Mouse (Mus musculus): ENCODE data around the gene Agtr1b. TPM values are rescaled to one million over a fixed set of nuclear protein-coding genes. Genes with fewer than 3 reads are reported as not detected.

Agtr1b gene
- polyA plus RNA-seq (2016; fragmentation: Nextera tagmentation; extraction: Ambion mirVana), result not detected in 2 replicates

GRCm38 (mm10) chr3:20366558-20367522 lies at the start of gene Agtr1b:
TSS of gene Agtr1b (minus strand) at chr3:20367177.
- ATAC-seq (ENCODE audit: insufficient number of reproducible peaks, insufficient read depth, low FRiP score, low TSS enrichment, low read depth), result peak; percentile 82
- Histone ChIP-seq H3K27me3 (no peaks in the 10 kb centered on the region), H3K9me3 (no peaks in the 10 kb centered on the region), H3K36me3 (no peaks in the 10 kb centered on the region), H3K4me3 (replicated peaks) (peak within 1 kb of the TSS; percentile 25), H3K27ac (no peak within 1 kb of the TSS), H3K4me2 (peak within 1 kb of the TSS; percentile 56), H3K4me1 (replicated peaks) (no peaks in the 10 kb centered on the region), H3K9ac (replicated peaks) (peak within 1 kb of the TSS; percentile 51)
- 10% methylated on average over 19 of the region's 19 CpGs for WGBS

- Histone ChIP-seq H3K4me3 (replicated peaks) (no peak overlapping the region), H3K27me3 (no peaks in the 10 kb centered on the region), H3K4me1 (replicated peaks) (no peaks in the 10 kb centered on the region), H3K4me2 (no peak overlapping the region), H3K36me3 (no peaks in the 10 kb centered on the region), H3K9me3 (no peaks in the 10 kb centered on the region), H3K9ac (replicated peaks) (no peak overlapping the region), H3K27ac (no peak overlapping the region)
- ATAC-seq (ENCODE audit: insufficient number of reproducible peaks, insufficient read depth, low FRiP score, low TSS enrichment, low read depth), result no peak
Observed at GRCm38 (mm10) chr3:20353598-20353997, 13.4 kb downstream of the Agtr1b start.

DNA sequence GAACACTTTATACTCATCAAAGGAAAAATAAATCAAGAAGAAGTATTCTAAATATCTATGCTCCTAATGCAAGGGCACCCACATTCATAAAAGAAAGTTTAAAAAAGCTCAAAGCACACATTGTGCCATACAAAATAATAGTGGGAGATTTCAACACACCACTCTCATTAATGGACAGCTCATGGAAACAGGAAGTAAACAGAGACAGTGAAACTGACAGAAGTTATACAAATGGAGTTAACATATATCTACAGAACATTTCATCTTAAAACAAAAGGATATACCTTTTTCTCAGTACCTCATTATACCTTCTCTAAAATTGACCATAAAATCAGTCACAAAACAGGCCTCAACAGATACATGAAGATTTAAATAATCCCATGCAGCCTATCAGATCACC lies 18.8 kb downstream of the Agtr1b start:
- H3K27me3 ChIP-seq, result no peaks in the 10 kb centered on the region

DNA sequence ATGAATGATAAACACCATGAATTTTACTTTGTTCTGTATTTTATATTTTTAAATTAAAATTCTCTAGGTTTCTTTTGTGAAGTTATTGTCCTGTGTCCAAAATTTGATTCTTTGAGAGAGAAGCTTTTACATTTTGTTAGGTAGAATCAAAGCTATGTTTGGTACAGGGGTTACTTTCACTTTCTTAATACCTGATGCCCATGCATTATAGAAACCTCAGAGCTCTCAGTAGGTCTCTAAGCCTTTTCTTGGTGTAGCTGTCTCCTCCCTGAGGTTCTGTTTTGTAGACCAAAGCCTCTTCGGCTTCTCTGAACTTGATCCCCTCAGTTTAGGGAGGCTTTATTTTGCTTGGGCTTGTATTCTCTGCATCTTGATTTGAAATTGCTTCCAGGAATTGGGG lies 26.6 kb downstream of the Agtr1b start:
- no peak for ATAC-seq (ENCODE audit: insufficient number of reproducible peaks, insufficient read depth, low FRiP score, low TSS enrichment, low read depth)
- no peaks in the 10 kb centered on the region for H3K36me3 ChIP-seq
- 94% methylated on average over 1 of the region's 1 CpGs for WGBS
- H3K9ac ChIP-seq (replicated peaks), result no peak overlapping the region
- no peaks in the 10 kb centered on the region for H3K9me3 ChIP-seq
- no peak overlapping the region for H3K27ac ChIP-seq
- no peak overlapping the region for H3K4me2 ChIP-seq
- no peaks in the 10 kb centered on the region for H3K27me3 ChIP-seq
- H3K4me1 ChIP-seq (replicated peaks), result no peaks in the 10 kb centered on the region
- H3K4me3 ChIP-seq (replicated peaks), result no peak overlapping the region

More for the DNA sequence above, 18.8 kb downstream of the Agtr1b start:
- no peak overlapping the region for H3K4me2 ChIP-seq
- no peaks in the 10 kb centered on the region for H3K9me3 ChIP-seq
- no peaks in the 10 kb centered on the region for H3K36me3 ChIP-seq
- no peak overlapping the region for H3K27ac ChIP-seq
- ATAC-seq (ENCODE audit: insufficient number of reproducible peaks, insufficient read depth, low FRiP score, low TSS enrichment, low read depth), result no peak
- no peak overlapping the region for H3K4me3 ChIP-seq (replicated peaks)
- no peak overlapping the region for H3K9ac ChIP-seq (replicated peaks)
- no peaks in the 10 kb centered on the region for H3K4me1 ChIP-seq (replicated peaks)

DNA sequence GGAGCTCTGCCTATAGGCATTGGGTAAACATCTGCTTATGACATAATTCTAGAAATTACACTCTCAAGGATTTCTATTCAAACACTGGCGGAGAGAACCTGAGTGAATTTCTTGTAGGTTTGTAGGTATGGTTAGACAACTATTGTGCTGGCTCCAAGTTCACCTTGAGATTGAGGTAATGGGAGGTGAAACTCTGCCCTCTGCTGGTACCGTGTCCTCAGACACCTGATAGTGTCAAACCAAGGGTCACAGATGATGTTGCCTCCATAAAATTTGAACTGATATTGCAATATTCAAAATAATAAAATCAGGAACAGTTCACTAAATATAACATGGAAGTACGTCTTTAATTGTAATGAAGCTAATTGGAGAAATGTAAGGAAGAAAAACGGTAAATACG lies 32.3 kb downstream of the Agtr1b start:
- 57% methylated on average over 5 of the region's 5 CpGs for WGBS
- Histone ChIP-seq H3K36me3 (no peaks in the 10 kb centered on the region), H3K27me3 (no peaks in the 10 kb centered on the region), H3K4me3 (replicated peaks) (no peak overlapping the region), H3K9me3 (no peaks in the 10 kb centered on the region), H3K4me2 (no peak overlapping the region), H3K4me1 (replicated peaks) (no peaks in the 10 kb centered on the region), H3K9ac (replicated peaks) (no peak overlapping the region), H3K27ac (no peak overlapping the region)
- no peak for ATAC-seq (ENCODE audit: insufficient number of reproducible peaks, insufficient read depth, low FRiP score, low TSS enrichment, low read depth)

DNA sequence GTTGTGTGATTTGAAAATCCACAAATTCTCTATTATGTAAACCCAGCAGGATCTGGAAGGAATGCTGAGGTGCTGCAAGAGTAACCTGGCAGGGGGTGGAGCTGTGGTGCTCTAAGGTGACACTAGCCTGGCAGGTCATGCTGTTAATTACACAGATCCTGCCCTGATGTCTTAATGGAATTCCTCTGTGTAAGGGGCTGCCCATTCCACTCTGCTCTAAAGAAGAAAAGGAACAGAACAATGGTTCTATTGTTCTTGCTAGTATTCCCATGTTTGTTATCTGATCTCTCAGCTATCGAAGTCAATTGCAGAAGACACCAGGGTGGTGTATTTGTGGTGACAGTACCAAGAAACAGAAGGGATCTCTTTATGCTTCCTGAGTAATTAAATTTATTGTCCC lies 49.7 kb downstream of the Agtr1b start:
- no peaks in the 10 kb centered on the region for H3K9me3 ChIP-seq
- no peak overlapping the region for H3K4me2 ChIP-seq
- no peaks in the 10 kb centered on the region for H3K4me1 ChIP-seq (replicated peaks)
- H3K4me3 ChIP-seq (replicated peaks), result no peak overlapping the region
- WGBS, result 45% methylated on average over 1 of the region's 1 CpGs
- no peaks in the 10 kb centered on the region for H3K27me3 ChIP-seq
- H3K36me3 ChIP-seq, result no peaks in the 10 kb centered on the region
- no peak for ATAC-seq (ENCODE audit: insufficient number of reproducible peaks, insufficient read depth, low FRiP score, low TSS enrichment, low read depth)
- no peak overlapping the region for H3K27ac ChIP-seq
- H3K9ac ChIP-seq (replicated peaks), result no peak overlapping the region

- Histone ChIP-seq H3K36me3 (no peaks in the 10 kb centered on the region), H3K4me1 (replicated peaks) (peaks cover 3% of the 10 kb centered on the region)
- WGBS, result 85% methylated on average over 4 of the region's 4 CpGs
Observed at GRCm38 (mm10) chr3:20309142-20309541, 57.8 kb downstream of the Agtr1b start.

DNA sequence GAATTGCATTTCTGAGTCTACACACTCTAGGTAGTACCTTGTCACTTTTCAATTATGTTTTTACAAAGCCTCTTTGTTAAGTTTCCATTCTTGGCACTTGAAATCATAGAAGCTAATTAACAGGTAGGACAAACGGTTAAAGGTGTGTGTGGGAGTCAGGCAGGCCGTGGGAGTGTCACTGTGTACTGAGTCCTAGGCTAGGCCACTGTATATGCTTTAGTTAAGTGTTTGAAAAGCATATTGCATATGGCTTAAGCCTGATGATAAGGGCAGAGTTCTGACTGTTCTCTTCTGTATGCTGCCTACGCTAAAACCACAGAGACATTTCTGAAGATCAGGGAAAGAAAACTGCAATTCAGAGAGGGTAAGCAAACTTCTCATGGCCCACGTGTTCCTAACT lies 59.7 kb downstream of the Agtr1b start:
- ATAC-seq (ENCODE audit: insufficient number of reproducible peaks, insufficient read depth, low FRiP score, low TSS enrichment, low read depth), result no peak
- Histone ChIP-seq H3K36me3 (no peaks in the 10 kb centered on the region), H3K9me3 (no peaks in the 10 kb centered on the region), H3K4me1 (replicated peaks) (peaks cover 3% of the 10 kb centered on the region), H3K9ac (replicated peaks) (no peak overlapping the region), H3K27me3 (no peaks in the 10 kb centered on the region), H3K27ac (no peak overlapping the region), H3K4me3 (replicated peaks) (no peak overlapping the region), H3K4me2 (no peak overlapping the region)
- WGBS, result 85% methylated on average over 4 of the region's 4 CpGs

More at GRCm38 (mm10) chr3:20309142-20309541, 57.8 kb downstream of the Agtr1b start:
- Histone ChIP-seq H3K27me3 (no peaks in the 10 kb centered on the region), H3K27ac (no peak overlapping the region), H3K9me3 (no peaks in the 10 kb centered on the region), H3K9ac (replicated peaks) (no peak overlapping the region), H3K4me2 (no peak overlapping the region), H3K4me3 (replicated peaks) (no peak overlapping the region)
- no peak for ATAC-seq (ENCODE audit: insufficient number of reproducible peaks, insufficient read depth, low FRiP score, low TSS enrichment, low read depth)

- ATAC-seq (ENCODE audit: insufficient number of reproducible peaks, insufficient read depth, low FRiP score, low TSS enrichment, low read depth), result no peak
- H3K9me3 ChIP-seq, result no peaks in the 10 kb centered on the region
Observed at GRCm38 (mm10) chr3:20304758-20305352, 62.1 kb downstream of the Agtr1b start.

DNA sequence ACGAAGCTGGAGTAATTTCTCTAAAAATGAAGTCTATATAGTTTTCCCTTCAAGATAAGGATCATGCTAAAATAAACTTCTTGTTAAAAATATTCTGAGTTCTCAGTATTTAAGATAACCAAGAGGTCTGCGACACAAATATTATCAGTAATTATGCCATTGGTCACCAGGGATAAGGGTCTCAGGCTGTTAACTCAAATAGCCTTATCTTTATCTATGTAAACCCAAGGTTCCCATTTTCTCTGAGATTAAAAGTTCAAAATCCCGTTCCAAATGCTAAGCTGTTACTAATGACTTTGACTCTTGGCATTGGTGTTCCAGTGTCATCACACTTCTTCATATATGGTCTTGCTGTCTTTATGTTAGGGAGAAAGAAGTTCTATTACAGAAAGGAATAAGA lies 71.4 kb downstream of the Agtr1b start:
- Histone ChIP-seq H3K4me2 (no peak overlapping the region), H3K9me3 (no peaks in the 10 kb centered on the region; the same call in 1 of the 2 replicates), H3K9ac (replicated peaks) (no peak overlapping the region), H3K27me3 (no peaks in the 10 kb centered on the region), H3K27ac (no peak overlapping the region), H3K36me3 (no peaks in the 10 kb centered on the region), H3K4me3 (replicated peaks) (no peak overlapping the region), H3K4me1 (replicated peaks) (no peaks in the 10 kb centered on the region)
- WGBS, result 87% methylated on average over 3 of the region's 3 CpGs
- ATAC-seq (ENCODE audit: insufficient number of reproducible peaks, insufficient read depth, low FRiP score, low TSS enrichment, low read depth), result no peak

More at GRCm38 (mm10) chr3:20304758-20305352, 62.1 kb downstream of the Agtr1b start:
- H3K4me1 ChIP-seq (replicated peaks), result peaks cover 3% of the 10 kb centered on the region
- H3K9ac ChIP-seq (replicated peaks), result no peak overlapping the region
- no peak overlapping the region for H3K27ac ChIP-seq
- no peaks in the 10 kb centered on the region for H3K36me3 ChIP-seq
- H3K4me2 ChIP-seq, result no peak overlapping the region
- WGBS, result 45% methylated on average over 2 of the region's 2 CpGs
- H3K4me3 ChIP-seq (replicated peaks), result no peak overlapping the region
- no peaks in the 10 kb centered on the region for H3K27me3 ChIP-seq

DNA sequence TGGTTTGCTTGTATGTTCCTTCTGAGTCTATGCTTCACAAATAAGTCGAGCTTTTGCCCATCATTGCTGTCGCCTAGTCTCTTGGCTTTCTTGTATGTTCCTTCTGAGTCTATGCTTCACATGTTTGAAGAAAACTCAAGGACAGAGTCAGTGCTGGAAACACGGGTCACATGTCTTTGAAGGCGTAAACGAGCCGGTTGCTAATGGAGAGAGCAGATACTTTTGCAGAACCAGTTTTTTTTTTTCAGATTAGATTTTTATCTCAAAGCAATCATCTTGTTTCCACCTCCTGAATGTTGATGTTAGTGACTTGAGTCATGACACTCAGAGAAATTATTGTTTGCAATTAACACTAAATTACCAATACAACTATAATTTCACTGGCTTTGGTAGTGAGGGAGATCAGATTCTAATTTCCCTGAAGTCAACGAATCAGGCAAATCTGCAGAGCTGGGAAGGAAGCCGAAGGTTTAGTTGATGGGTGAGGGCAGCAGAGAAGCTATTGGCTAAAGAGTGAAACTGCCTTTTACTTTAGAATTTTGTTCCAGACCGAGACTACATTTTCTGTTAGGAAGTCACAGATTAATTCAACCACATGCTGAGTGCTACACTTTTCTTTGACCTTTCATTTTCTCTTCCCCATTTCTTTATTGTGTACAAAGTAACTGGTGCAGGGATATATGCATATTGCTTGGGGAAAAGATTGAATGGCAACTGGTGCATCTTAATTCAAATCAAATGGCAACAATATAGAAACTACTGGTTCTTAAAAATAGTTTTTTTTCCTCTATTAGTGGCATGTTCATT lies 72.2 kb downstream of the Agtr1b start:
- Histone ChIP-seq H3K27ac (no peak overlapping the region), H3K9me3 (no peaks in the 10 kb centered on the region; the same call in 1 of the 2 replicates), H3K9ac (replicated peaks) (no peak overlapping the region), H3K27me3 (no peaks in the 10 kb centered on the region), H3K4me1 (replicated peaks) (no peaks in the 10 kb centered on the region), H3K4me2 (no peak overlapping the region), H3K36me3 (no peaks in the 10 kb centered on the region), H3K4me3 (replicated peaks) (no peak overlapping the region)
- ATAC-seq (ENCODE audit: insufficient number of reproducible peaks, insufficient read depth, low FRiP score, low TSS enrichment, low read depth), result no peak
- 86% methylated on average over 9 of the region's 9 CpGs for WGBS
